Mouse (Mus musculus) granulocyte monocyte progenitor cell, adult 5-6 weeks (primary cell): ENCODE results near the gene Dnmt3l. TPM values are rescaled to one million over a fixed set of nuclear protein-coding genes. Genes with fewer than 3 reads are reported as not detected.
"Not testable (repeated sequence)": the region's sequence is repeated elsewhere in the genome, so short reads cannot be mapped to it uniquely, and the experiment has no call there.

Experiments
- ATAC-seq: replicated peaks from 2 replicates; pipeline ENCODE4 v1.8.0; 2016; ENCODE audit warnings: mild to moderate bottlenecking, moderate TSS enrichment, inconsistent platforms; ENCODE audit not compliant: poor library complexity, severe bottlenecking
- total RNA-seq, 2 experiments: library from RNA; stranded (forward) in 1 of 2; stranded (reverse) in 1 of 2; fragments of 200-712, 200-1000 nt in 1 of 2; fragments of >200 nt in 1 of 2; fragmentation: Nextera tagmentation in 1 of 2; gene quantifications; 2 replicates each; pipeline ENCODE4 v1.2.3; 2014 to 2017

Dnmt3l gene
- total RNA-seq, 2 experiments from 2014 or later, result 0.45 to 0.67 TPM

DNA sequence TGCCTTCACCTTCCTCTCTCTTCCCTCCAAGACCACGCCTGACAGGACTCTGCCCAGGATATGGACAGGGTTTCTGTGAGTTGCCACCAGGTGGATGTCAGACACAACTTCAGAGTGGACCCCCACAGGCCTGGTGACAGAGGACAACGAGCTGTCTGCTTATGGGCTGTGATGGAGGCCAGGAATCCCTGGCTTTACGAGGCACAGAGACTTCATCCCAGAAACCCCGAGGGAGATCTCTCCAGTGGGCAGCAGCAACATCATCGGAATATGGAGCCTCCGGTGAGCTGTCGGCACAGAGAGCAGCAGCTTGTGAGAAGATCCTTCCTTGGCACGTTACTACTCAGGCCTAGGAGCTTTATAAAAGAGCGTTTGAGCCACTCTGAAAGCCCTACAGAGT lies 36.1 kb downstream of the Dnmt3l start:
- ATAC-seq, result no peak

DNA sequence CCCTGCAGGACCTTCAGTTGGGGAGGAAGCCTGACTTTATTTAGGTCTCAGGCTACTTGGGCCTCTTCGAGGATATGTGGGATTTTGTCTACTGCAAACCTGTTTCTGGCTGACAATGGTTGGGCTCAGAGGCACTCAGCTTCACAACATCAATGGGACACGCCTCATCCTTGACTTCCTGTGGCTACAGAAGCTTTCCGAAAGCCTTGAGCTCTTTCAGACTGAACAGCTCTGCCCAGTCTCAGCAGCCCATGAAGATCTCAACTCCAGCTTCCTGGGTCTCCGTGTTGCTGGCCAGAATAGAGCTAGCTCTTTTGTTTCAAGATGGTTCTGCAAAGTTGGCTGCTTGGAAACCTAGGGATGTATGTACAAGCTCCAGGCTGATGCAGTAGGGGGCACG lies 36.5 kb downstream of the Dnmt3l start:
- ATAC-seq, result no peak

DNA sequence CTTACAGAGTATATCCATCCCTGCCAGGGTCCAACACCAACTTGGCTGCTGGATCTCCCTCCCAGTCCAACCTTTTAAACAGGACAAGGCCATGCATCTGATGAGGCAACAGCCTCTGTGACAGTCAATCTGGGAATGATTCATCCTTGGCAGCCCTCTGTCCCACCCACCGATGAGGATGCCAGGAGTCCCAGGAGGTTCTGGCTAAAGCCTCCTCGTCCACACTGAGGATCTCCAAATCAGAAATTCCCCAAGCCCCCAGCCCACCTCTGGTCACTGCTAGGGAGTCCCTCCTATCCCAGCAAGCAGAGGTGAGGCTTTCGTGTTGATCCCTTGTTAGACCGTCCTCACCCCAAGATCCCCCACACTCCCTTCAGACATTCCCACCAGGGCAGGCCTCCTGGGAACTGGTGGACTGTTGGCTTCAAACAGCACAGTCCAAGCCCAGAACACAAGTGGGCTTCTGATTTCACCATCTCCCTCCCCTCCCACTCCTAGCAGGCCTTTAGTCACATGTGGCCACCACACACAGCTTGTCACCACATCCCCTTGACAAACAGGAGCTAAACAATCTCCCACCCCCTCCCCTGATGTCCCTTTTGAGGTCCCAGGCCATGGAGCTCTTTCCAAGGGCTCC lies 38.3 kb downstream of the Dnmt3l start:
- peak; percentile 92 for ATAC-seq

DNA sequence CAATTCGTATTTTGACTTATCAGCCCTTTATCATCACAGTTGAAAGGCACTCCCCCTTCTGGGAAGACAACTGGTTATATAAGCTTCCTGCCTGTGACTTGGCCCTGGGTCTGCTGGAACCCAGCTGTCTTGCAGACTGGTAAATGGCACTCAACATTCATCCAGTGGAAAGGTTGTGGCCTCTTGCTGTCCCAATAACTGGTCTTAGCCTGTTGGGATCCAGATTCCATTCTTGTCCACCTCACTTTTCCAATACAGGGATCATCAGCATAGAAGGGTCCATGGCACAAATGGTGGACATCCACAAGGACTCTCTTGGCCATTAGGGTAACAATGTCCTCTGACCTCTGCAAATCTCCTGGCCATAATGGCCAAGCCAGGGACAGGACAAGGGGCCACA lies 42.3 kb downstream of the Dnmt3l start:
- no peak for ATAC-seq

DNA sequence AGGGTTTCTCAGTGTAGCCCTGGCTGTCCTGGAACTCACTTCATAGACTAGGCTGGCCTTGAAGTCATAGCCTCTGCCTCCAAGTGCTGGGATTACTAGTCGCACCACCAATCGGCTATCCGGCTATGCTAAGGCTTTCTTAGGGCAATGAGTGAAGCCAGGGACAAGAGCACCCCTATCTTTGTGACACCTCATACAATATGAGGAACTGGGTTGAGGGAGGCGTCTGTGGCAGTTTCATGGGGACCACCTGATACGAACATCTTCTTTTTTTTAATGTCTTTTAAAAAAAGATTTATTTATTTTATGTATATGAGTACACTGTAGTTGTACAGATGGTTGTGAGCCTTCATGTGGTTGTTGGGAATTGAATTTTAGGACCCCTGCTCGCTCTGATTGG lies 44.0 kb downstream of the Dnmt3l start:
- no peak for ATAC-seq

DNA sequence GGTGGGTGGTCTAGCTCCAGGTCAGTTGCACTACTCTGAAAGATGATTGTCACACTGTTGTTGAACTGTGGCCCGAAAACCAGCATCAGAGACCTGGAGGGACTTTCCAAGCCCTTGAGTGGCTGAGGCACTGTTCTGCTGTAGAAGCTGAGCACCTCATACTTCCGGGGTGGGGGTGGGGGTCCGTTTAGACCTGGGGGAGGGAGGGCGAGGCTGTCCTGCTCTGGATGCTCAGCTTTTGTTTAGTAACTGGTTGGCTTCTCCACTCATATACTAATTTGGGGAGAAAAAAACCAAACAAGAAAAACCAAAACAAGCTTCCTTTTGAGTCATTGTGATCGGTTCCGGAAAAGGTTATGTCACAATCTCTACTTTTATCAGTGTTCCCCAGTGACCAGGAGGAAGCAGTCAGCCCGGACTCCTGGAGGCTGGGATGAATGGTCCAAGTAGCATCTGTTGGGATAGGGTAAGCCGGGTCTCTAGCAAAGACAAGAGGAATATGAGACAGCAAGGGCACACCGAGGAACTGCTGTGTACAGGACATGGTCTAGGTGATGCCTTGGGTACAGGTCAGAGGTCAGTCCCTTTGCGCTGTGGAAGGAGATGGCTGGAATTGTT lies 44.8 kb downstream of the Dnmt3l start:
- peak; percentile 72 for ATAC-seq

DNA sequence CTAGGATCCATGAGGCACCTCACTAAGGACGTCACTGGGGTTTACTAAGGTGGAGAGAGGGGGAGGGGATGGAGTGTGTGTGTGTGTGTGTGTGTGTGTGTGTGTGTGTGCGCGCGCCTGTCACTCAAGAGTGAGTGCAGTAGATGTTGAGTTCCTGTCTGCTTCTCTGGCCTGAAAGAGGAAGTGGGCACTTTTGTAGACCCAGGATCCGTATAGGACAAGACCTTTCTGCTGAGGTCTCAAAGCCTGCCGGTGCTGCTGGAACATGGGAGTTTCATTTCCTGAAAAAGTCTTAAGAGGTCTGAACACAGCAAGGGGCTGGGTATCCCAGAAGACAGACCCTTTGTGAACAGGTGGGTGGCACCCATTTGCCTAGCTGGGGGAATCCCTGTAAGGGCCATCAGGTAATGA lies 45.4 kb downstream of the Dnmt3l start:
- peak; percentile 87 for ATAC-seq

DNA sequence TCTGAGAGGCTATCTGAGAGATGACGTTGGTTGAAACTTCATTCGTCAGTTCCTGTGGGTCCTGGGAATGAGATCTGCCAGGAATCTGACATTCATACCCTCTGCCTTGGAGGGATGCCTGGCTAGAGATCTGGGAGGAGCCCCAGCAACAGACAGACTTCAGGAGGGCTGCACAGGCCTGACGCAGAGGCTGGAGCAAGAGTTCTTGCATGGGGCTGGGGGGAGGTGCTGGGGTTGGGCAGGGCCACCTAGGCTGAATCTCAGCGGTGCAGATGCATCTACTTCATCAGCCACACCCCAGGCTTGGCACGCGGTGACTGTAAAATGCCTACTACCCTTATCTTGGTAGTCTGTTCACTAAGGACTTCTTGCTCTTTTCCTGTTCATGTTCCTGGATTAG lies 48.5 kb downstream of the Dnmt3l start:
- peak; percentile 13 for ATAC-seq

DNA sequence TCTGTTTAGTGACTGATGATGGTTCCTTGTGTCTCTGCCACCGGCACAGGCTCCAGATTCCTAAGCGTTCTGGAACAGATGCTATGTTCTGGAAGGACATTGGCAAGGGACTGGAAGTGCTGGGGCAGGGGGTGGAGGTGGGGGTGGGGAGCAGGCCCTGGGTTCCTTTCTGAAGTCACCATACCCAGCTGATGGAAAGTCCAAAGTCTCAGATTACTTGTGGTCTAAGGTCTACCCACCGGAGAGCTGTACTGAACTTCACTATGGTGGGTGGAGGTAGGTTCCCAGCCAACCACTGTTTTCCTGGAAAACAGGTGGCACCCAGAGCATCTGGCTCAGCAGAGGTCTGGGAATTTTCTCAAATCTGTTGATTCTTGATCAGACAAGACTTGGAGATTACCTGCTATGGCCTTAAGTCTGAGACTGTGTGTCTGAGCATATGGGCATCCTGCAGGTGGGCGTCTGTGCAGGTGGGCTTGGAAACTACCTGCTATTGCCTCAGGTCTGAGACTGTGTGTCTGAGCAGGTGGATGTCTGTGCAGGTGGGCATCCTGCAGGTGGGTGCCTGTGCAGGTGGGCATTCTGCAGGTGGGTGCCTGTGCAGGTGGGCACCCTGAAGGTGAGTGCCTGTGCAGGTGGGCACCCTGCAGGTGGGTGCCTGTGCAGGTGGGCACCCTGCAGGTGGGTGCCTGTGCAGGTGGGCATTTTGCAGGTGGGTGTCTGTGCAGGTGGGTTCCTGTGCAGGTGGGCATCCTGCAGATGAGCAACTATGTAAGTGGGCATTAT lies 49.2 kb downstream of the Dnmt3l start:
- ATAC-seq, result no peak

DNA sequence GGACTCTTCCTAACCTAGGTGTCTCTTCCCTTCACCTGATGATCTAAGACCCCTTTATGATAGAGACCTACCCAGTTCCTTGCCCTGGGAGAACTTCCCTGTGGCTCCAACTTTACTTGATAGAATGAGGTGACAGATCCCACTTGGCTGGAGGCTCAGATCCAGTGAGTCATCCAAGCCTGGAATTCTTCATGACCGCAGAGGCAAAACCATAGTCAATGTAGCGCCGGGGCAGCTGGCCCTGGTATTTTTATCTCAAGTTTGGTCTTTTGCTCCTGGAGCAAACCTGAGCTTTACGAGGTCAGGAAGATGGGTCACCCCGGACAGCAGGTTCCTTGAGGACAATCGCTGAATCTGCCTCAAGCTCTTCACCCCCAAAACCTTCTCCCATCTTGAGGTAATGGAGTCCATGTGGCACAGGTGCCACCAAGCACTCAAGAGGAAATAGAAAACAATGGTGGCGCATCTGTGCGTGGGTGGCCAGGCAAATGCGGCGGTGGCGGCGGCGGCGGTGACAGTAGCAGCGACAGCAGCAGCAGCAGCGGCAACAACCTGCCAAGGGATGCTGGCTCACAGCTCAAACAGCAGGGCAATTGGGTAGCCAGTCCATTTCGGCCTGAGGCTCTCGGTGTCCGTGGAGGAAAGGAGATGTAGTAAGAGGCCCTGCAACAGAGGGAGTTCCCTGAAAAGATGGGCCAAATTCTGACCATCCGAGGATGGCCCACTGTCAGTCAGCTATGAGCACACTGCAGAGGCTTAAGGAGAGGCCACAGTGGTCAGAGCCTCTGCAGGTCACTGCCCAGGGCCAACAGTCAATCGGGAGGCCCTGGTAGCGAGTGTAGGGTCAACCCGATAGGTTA lies 50.3 kb downstream of the Dnmt3l start:
- ATAC-seq, result no peak

DNA sequence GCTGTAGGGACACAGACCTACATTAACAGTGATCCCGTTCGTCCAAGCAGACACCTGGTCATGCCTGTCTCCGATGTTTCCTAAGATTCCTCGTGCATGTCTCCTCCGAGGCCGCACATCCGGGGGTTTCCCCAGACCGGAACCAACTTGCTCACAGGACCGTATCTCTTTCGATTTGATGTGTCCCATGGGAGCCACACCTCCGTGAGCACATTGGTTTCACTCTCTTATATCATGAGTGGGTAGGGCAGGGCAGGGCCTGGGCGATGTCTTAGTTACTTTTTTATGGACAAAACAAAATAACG lies 50.9 kb downstream of the Dnmt3l start:
- no peak for ATAC-seq

DNA sequence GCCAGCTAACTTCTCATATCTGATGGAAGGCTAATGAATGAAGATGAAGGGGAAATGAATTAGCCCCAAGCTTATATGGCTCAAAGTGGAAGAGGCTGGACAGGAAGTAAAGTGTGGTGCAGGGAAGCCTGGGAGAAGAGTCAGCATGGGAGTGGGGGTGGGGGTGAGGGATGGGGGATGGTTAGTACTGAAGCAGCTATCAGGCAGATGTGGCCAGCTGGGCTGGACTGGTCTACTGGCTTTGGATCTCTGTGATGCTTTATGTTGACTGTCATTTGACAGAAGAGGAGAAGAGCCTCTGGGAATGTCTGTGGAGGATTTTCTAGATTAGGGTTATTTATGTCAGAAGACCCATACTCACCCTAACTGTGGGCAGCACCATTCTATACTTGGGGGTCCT lies 53.5 kb downstream of the Dnmt3l start:
- no peak for ATAC-seq

DNA sequence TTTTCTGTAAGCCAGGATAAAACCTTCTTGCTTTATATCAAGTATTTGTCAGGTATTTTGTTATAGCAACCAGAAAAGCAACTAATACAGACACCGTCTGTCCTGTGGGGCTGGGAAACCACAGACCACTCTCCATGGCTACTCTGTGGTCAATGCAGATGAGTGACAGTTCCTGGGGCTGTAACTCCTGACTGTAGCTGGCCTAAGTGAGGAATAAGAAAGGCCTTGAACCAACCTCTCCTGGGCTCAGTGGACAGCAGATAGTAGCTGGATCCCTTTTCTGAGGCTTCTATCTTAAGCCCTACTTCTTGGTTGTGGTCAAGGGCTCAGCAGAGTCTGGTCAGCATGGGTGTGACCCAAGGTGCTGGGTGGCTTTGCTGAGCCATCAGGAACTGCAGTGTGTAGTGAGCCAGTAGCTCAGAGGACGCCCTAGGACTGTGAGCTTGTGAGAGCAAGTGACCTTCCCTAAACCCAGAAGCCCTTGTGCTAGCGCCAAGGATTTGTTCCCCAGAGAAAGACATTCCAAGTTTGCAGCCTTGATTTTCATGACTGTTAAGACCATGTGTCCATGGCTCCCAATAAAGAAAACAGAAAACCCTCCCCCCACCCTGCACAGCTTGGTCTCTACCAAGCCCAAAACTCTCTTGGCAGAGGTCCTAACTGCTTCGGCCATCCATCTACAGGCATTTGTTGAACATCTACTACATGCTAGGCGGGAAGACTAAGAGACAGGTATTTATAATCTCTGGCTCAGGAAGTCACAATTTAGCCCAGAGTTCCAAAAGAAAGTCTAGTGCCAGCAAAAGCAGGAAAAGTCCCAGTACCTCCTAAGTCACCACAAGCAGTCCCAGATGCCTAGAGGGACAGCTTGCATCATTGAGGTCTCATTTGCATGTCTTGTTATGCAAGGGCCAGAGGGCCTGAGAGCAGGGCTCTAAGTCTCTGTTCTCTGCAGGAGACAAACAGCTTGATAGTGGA lies 54.5 kb downstream of the Dnmt3l start:
- peak; percentile 83 for ATAC-seq

DNA sequence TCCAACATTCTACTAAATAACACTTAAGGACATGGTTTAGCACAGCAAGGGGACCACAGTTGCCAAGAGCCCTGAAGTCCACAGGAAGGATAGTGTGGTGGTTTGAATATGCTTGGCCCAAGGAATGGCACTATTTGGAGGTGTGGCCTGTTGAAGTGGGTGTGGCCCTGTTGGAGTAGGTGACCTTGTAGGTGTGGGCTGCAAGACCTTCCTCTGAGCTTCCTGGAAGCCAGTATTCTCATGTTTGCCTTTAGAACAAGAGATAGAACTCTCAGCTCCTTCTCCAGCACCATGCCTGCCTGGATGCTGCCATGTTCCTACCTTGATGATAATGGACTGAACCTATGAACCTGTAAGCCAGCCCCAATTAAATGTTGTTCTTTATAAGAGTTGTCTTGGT lies 58.1 kb downstream of the Dnmt3l start:
- ATAC-seq, result not testable (repeated sequence)

DNA sequence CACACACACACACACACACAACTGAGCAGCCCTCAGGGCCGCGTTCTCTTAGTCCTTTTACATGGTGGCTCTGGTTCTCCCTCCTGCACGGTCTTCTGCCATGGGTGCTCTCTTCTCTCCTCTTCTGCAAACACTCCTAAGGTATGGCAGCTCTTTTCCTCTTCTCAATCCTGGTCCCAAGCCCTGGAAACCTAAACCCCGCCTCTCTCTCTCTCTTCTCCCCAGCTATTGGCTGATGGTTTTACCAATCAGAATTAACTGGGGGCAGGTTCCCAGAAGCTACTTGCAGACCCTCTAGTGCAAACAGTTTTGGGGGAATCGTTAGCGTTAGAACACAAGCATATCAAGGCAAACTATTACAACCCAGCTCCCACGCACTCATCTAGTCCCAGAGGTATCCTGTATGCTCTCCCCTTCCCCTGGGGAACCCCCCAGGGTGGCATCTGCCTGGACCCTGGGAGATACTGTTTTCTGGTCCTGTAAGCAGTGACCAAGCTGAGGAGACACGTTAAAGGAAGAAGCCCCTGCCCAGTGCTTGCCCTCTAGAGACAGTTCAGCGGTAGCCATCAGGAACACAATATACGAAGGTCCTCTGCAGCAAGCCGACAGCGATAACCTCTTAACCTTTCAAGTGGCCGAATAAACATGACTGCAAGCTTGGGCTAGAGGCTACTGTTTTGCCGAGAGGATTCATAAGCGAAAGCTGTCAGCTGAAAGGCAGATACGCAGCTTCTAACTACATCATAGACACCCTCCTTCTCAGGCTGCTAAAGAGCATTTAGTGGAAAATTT lies 59.4 kb downstream of the Dnmt3l start:
- ATAC-seq, result no peak

DNA sequence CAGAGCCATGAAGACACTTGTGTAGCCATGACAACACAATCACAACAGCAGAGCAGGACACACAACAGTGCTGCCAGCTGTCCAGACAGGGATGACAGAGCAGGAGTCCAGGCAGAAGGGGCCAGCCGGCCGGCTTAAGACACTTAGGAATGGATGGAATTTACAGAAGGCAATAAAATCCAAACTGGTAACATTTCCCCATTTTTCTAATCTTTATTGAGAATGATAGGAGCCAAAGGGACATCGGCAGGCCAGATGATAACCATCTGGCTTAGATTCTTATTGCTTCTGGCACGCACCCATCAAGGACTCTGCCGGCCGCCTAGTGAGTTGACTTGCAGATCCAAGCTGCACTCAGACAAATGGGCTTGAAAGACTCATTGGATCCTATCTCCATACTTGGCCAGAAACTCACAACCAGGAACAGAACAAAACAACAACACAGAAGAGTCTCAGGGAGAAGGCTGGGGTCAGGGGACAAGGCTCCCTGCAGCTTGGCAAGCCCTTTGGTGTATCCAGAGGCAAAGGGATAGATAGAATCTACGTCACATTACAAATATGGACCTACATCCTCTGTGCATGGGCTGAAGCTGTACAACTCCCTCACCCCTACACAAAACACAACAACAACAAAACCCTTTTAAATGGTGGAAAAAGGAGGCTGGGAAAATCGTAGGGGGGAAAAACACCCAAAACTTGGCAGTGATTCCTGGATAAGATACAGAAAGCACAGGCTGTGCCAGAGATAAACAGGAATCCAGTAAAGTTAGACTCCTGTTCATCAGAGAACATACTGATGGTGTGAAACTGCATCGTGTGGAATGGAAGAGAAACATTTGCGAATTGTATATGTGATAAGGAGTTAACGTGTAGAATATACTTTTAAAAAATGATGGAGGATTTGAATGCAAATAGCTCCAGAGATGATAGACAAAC lies 63.1 kb downstream of the Dnmt3l start:
- no peak for ATAC-seq

DNA sequence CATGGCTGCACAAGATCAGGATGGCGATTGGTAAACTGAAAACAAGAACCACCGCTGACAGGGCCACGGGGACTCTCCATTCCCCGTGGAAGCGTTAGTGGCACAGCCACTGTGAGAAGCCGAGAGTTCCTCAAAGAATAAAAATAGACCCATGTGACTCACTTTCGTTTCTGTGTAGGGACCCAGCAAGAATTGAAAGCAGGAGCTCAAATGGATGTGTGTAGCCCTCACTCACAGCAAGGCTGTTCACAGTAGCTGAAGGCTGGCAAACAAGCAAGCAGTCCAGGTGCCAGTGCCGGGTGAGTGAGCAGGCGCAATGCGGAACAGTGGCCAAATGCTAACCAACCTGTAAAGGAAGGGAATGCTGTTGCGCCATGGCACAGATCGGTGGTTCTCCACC lies 63.8 kb downstream of the Dnmt3l start:
- peak; percentile 90 for ATAC-seq
